Comparison of ENCODE assay signal across 9 mouse cellular contexts in the genomic region with DNA sequence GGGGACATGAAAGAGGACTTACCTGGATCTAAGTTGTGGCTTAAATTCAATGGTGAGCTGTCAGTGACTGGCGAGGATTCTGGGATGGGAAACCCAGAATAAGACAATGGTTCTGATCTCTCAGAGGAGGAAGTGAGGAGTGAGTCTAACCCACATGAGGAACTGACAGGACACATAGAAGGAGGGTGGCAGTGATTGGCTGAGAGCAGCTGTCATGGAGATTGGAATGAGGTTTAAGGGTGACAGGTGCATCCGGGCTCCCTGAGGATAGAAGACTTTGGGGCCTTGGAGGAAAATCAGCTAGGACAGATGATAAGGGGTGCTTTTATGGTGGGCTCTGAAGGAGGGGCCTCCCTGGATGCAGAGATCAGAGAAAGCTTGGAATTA. TPM values are rescaled to one million over a fixed set of nuclear protein-coding genes. Genes with fewer than 3 reads are reported as not detected.
A peak's percentile ranks its signal among the peaks of the same experiment; 100 is the strongest.
DNase-seq lines count a peak whose midpoint lies in the region; ATAC-seq and TF ChIP-seq lines count a peak whose summit lies in the region.
"Had no signal": no experiment of that assay in that cellular context is flagged by ENCODE, and none has a peak within 500 bp of the region (broad histone marks: within the 10 kb centered on the region; RNA-seq: fewer than 3 reads in every experiment).

A gene (minus strand): TSS at position 105 of the 387 bp plus-strand sequence.

- no peak for TF ChIP-seq CTCF in liver, embryonic 14.5 days (IDR thresholded peaks at IDR 0.05; ENCODE audit: low read depth)

- peaks cover 9% of the 10 kb centered on the region; the same call in 1 of the 2 replicates for H3K4me1 ChIP-seq in heart, embryonic 11.5 days (ENCODE audit: control insufficient read depth, insufficient read depth, low read length)
- H3K4me1 ChIP-seq in ES-E14 (ENCODE audit: control insufficient read depth in 2 of 2, insufficient read depth in 2 of 2, low read length in 2 of 2, poor library complexity in 1 of 2): peaks cover 0 to 10% of the 10 kb centered on the region in 2 experiments; a peak in 2 of 4 replicates
- H3K4me1 ChIP-seq in forebrain, embryonic 16.5 days (replicated peaks; ENCODE audit: control insufficient read depth, insufficient read depth, low read length): peaks cover 24% of the 10 kb centered on the region
- 0 out of 4 replicates have a peak, but pooled peaks cover 0 to 3% of the 10 kb centered on the region in 2 experiments for H3K4me1 ChIP-seq in liver, embryonic 14.5 days (replicated peaks; ENCODE audit: control insufficient read depth in 2 of 2, insufficient read depth in 2 of 2, low read length in 1 of 2)
- H3K4me1 ChIP-seq in stomach, embryonic 16.5 days (ENCODE audit: control insufficient read depth, insufficient read depth, low read length): peaks cover 4% of the 10 kb centered on the region; the same call in 1 of the 2 replicates

- no peak within 1 kb of the TSS for H3K27ac ChIP-seq in heart, embryonic 11.5 days (ENCODE audit: low read depth, low read length)
- no peak within 1 kb of the TSS for H3K27ac ChIP-seq in ES-E14 (ENCODE audit: insufficient read depth, low read depth, low read length, poor library complexity, severe bottlenecking)
- no peak within 1 kb of the TSS for H3K27ac ChIP-seq in forebrain, embryonic 16.5 days (ENCODE audit: low read length)
- H3K27ac ChIP-seq in liver, embryonic 14.5 days: no peak within 1 kb of the TSS
- no peak within 1 kb of the TSS for H3K27ac ChIP-seq in stomach, embryonic 16.5 days (ENCODE audit: low read length)

- WGBS in heart, embryonic 11.5 days (ENCODE audit: insufficient replicate concordance): 66% methylated on average over 2 of the region's 2 CpGs
- WGBS in forebrain, embryonic 16.5 days: 86% methylated on average over 2 of the region's 2 CpGs
- 41% methylated on average over 2 of the region's 2 CpGs for WGBS in liver, embryonic 14.5 days (ENCODE audit: insufficient replicate concordance)
- WGBS in stomach, embryonic 16.5 days: 81% methylated on average over 2 of the region's 2 CpGs

- H3K27me3 ChIP-seq in heart, embryonic 11.5 days (ENCODE audit: control insufficient read depth, insufficient read depth, low read length): peaks cover 14% of the 10 kb centered on the region
- H3K27me3 ChIP-seq in forebrain, embryonic 16.5 days (replicated peaks; ENCODE audit: control insufficient read depth, insufficient read depth, low read length): no peaks in the 10 kb centered on the region
- peaks cover 9% of the 10 kb centered on the region for H3K27me3 ChIP-seq in liver, embryonic 14.5 days (ENCODE audit: control insufficient read depth, insufficient read depth, low read length)
- no peaks in the 10 kb centered on the region; the same call in 1 of the 2 replicates for H3K27me3 ChIP-seq in stomach, embryonic 16.5 days (ENCODE audit: control insufficient read depth, insufficient read depth, low read length)

- DNase-seq in heart, postnatal 10 days: no peak
- no peak for DNase-seq in ES-E14 (ENCODE audit: low read depth, low spot score)
- DNase-seq in liver, embryonic 14.5 days (ENCODE audit: low read depth in 3 of 3, low spot score in 3 of 3): no peak
- DNase-seq in right cerebral cortex, postnatal 36 days (ENCODE audit: low spot score in 2 of 2): no peak
- DNase-seq in kidney, postnatal 4 days: no peak

- no peak for TF ChIP-seq EP300 in liver, embryonic 14.5 days (IDR thresholded peaks at IDR 0.05; ENCODE audit: low read depth)

- peak within 1 kb of the TSS; percentile 97 for H3K4me2 ChIP-seq in heart, embryonic 11.5 days
- H3K4me2 ChIP-seq in forebrain, embryonic 16.5 days (ENCODE audit: low read length): peak within 1 kb of the TSS; percentile 93
- H3K4me2 ChIP-seq in liver, embryonic 14.5 days (ENCODE audit: low read depth): peak within 1 kb of the TSS; percentile 72
- H3K4me2 ChIP-seq in stomach, embryonic 16.5 days (ENCODE audit: low read depth, low read length): peak within 1 kb of the TSS; percentile 96

- no peak within 1 kb of the TSS for H3K9ac ChIP-seq in heart, embryonic 11.5 days (ENCODE audit: low read depth, low read length)
- no peak within 1 kb of the TSS for H3K9ac ChIP-seq in ES-E14 (ENCODE audit: insufficient read depth, low read depth, low read length, poor library complexity, severe bottlenecking)
- H3K9ac ChIP-seq in forebrain, embryonic 16.5 days (replicated peaks; ENCODE audit: low read depth, low read length): peak within 1 kb of the TSS; percentile 95
- H3K9ac ChIP-seq in liver, embryonic 14.5 days (replicated peaks): no peak within 1 kb of the TSS
- H3K9ac ChIP-seq in stomach, embryonic 16.5 days (ENCODE audit: low read length): peak within 1 kb of the TSS; percentile 76

- in situ Hi-C loops in ES-E14 (cut with MboI; ENCODE audit: low sequenced_read_pairs in 2 of 2, unreplicated experiment in 2 of 2): no loop called here

- H3K9me3 ChIP-seq in heart, embryonic 11.5 days (replicated peaks; ENCODE audit: control insufficient read depth, low read length): no peaks in the 10 kb centered on the region
- no peaks in the 10 kb centered on the region for H3K9me3 ChIP-seq in ES-E14 (ENCODE audit: control insufficient read depth, insufficient read depth, low read depth, low read length)
- no peaks in the 10 kb centered on the region for H3K9me3 ChIP-seq in forebrain, embryonic 16.5 days (ENCODE audit: control insufficient read depth, low read length)
- H3K9me3 ChIP-seq in liver, embryonic 14.5 days (ENCODE audit: control insufficient read depth, low read length): no peaks in the 10 kb centered on the region
- no peaks in the 10 kb centered on the region for H3K9me3 ChIP-seq in stomach, embryonic 16.5 days (replicated peaks; ENCODE audit: control insufficient read depth, low read length)

- H3K4me3 ChIP-seq in heart, embryonic 11.5 days (ENCODE audit: low read depth, low read length): peak within 1 kb of the TSS; percentile 63
- H3K4me3 ChIP-seq in ES-E14 (ENCODE audit: insufficient read depth in 1 of 2, low read depth in 1 of 2, low read length in 2 of 2, poor library complexity in 1 of 2, severe bottlenecking in 1 of 2): peak within 1 kb of the TSS; percentile 86 to 87; a peak in 2 of 4 replicates
- peak within 1 kb of the TSS; percentile 88 for H3K4me3 ChIP-seq in forebrain, embryonic 16.5 days (replicated peaks; ENCODE audit: low read length)
- peak within 1 kb of the TSS in 1 of 2 experiments; percentile 7; a peak in 1 of 4 replicates for H3K4me3 ChIP-seq in liver, embryonic 14.5 days (ENCODE audit: insufficient read depth in 1 of 2, low read depth in 2 of 2, low read length in 2 of 2)
- H3K4me3 ChIP-seq in stomach, embryonic 16.5 days (replicated peaks; ENCODE audit: low read length): peak within 1 kb of the TSS; percentile 72

- 0 out of 2 replicates have a peak, but pooled peaks cover 3% of the 10 kb centered on the region for H3K36me3 ChIP-seq in heart, embryonic 11.5 days (ENCODE audit: control insufficient read depth, insufficient read depth, low read length)
- no peaks in the 10 kb centered on the region for H3K36me3 ChIP-seq in ES-E14 (ENCODE audit: control insufficient read depth, insufficient read depth, low read length, poor library complexity, severe bottlenecking)
- H3K36me3 ChIP-seq in forebrain, embryonic 16.5 days (ENCODE audit: control insufficient read depth, insufficient read depth): peaks cover 3% of the 10 kb centered on the region; the same call in 1 of the 2 replicates
- no peaks in the 10 kb centered on the region for H3K36me3 ChIP-seq in liver, embryonic 14.5 days (replicated peaks; ENCODE audit: control insufficient read depth, insufficient read depth, low read depth)
- no peaks in the 10 kb centered on the region for H3K36me3 ChIP-seq in stomach, embryonic 16.5 days (ENCODE audit: control insufficient read depth, insufficient read depth, low read length)

- intact Hi-C loops in heart, postnatal 10 days (cut with DNase I): no loop called here

- ATAC-seq in heart, embryonic 11.5 days (replicated peaks; ENCODE audit: insufficient number of reproducible peaks, low FRiP score, low TSS enrichment): no peak
- no peak for ATAC-seq in forebrain, embryonic 16.5 days
- ATAC-seq in liver, embryonic 14.5 days (ENCODE audit: insufficient read depth): no peak
- no peak for ATAC-seq in stomach, embryonic 16.5 days (ENCODE audit: insufficient read depth, low FRiP score)

TF ChIP-seq in ES-E14, 5 proteins besides CTCF, POLR2A, EP300 and RAD21:
- TF ChIP-seq ZC3H11A (IDR thresholded peaks at IDR 0.05; ENCODE audit: borderline replicate concordance, low read depth, low read length): no peak
- no peak for TF ChIP-seq CHD2 (IDR thresholded peaks at IDR 0.05; ENCODE audit: low read depth, low read length)
- TF ChIP-seq HCFC1 (IDR thresholded peaks at IDR 0.05; ENCODE audit: borderline replicate concordance, insufficient read depth, low read length): no peak
- TF ChIP-seq MAFK (IDR thresholded peaks at IDR 0.05; ENCODE audit: insufficient read depth, low read depth, low read length): no peak
- no peak for TF ChIP-seq ZNF384 (IDR thresholded peaks at IDR 0.05; ENCODE audit: low read depth, low read length)

RNA-seq across cellular contexts. Expression of the gene that starts here (rescaled TPM):
- polyA plus RNA-seq in heart, embryonic 11.5 days (2014; fragmentation: Nextera tagmentation; extraction: Ambion mirVana): 0.72 and 1.2 TPM in 2 replicates
- total RNA-seq in heart, postnatal 10 days (2021): 1 to 10 TPM; 2.0 to 3.3 TPM
- 3.3 and 3.8 TPM in 2 replicates for total RNA-seq in ES-E14 (2012; rRNA removed)
- polyA plus RNA-seq in forebrain, embryonic 16.5 days (2015; fragmentation: Nextera tagmentation; extraction: Ambion mirVana): 30.3 and 33.3 TPM in 2 replicates
- 1.8 and 8.5 TPM in 2 replicates for polyA plus RNA-seq in liver, embryonic 14.5 days (2012; rRNA removed)
- polyA plus RNA-seq in liver, embryonic 14.5 days (2014; fragmentation: Nextera tagmentation; extraction: Ambion mirVana): 1.4 and 1.5 TPM in 2 replicates
- polyA plus RNA-seq in stomach, embryonic 16.5 days (2015; fragmentation: Nextera tagmentation; extraction: Ambion mirVana): 1.7 and 2.3 TPM in 2 replicates
- total RNA-seq: MEL had no signal

Comparison
In these comparisons a context has a peak if more than half of its experiments do, and no peak if none do; other contexts are left out.
1. H3K9ac ChIP-seq: peak in forebrain, embryonic 16.5 days (single experiment) and stomach, embryonic 16.5 days (single experiment); none in heart, embryonic 11.5 days (single experiment), ES-E14 (single experiment) and liver, embryonic 14.5 days (single experiment).
2. Peak in every context shown above with its lines, with median percentiles within 50 percentile points of each other: H3K4me2 ChIP-seq.